Mouse (Mus musculus) midbrain, embryonic 13.5 days (tissue): Measurements from ENCODE around the gene Ube2j1. TPM values are rescaled to one million over a fixed set of nuclear protein-coding genes. Genes with fewer than 3 reads are reported as not detected.
"Not testable (repeated sequence)": the region's sequence is repeated elsewhere in the genome, so short reads cannot be mapped to it uniquely, and the experiment has no call there.

Experiments
- ATAC-seq: fragments of 200-750 bp; cut with Nextera tagmentation; 2 replicates; pipeline ENCODE4 v1.8.0; 2017; ENCODE audit warnings: mild to moderate bottlenecking, moderate TSS enrichment, moderate library complexity
- H3K27ac ChIP-seq: fragments of 300-500 bp; sonication (generic); 2 replicates; pipeline ENCODE4 v1.5.1; 2015; ENCODE audit warnings: inconsistent platforms, mild to moderate bottlenecking, moderate library complexity
- H3K27me3 ChIP-seq: fragments of 300-500 bp; sonication (generic); 2 replicates; pipeline ENCODE4 v1.6.1; 2015; ENCODE audit warnings: mild to moderate bottlenecking, inconsistent platforms
- H3K36me3 ChIP-seq: fragments of 300-500 bp; sonication (generic); 2 replicates; pipeline ENCODE4 v1.6.1; 2015; ENCODE audit warnings: mild to moderate bottlenecking, inconsistent platforms
- H3K4me1 ChIP-seq: fragments of 300-500 bp; sonication (generic); replicated peaks from 2 replicates; pipeline ENCODE4 v1.6.1; 2015; ENCODE audit warnings: inconsistent platforms
- H3K4me2 ChIP-seq: fragments of 300-500 bp; sonication (generic); replicated peaks from 2 replicates; pipeline ENCODE4 v1.6.1; 2015; ENCODE audit warnings: moderate library complexity, mild to moderate bottlenecking, inconsistent platforms
- H3K4me3 ChIP-seq: fragments of 300-500 bp; sonication (generic); replicated peaks from 2 replicates; pipeline ENCODE4 v1.5.1; 2015; ENCODE audit warnings: mild to moderate bottlenecking, inconsistent platforms
- H3K9ac ChIP-seq: fragments of 300-500 bp; sonication (generic); replicated peaks from 2 replicates; pipeline ENCODE4 v1.6.1; 2015; ENCODE audit warnings: mild to moderate bottlenecking, inconsistent platforms
- H3K9me3 ChIP-seq: fragments of 300-500 bp; sonication (generic); 2 replicates; pipeline ENCODE4 v1.6.1; 2016; ENCODE audit warnings: mild to moderate bottlenecking, inconsistent platforms
- WGBS: fragments of 180-500 bp; shearing (Covaris S2); methylation state at CpG from one replicate; pipeline ENCODE4 v1.1.7; 2015; 5-methylcytosine and 5-hydroxymethylcytosine counted together
- polyA plus RNA-seq: library from polyadenylated mRNA; unstranded; fragments of >200 nt; fragmentation: Nextera tagmentation; extraction: Ambion mirVana; gene quantifications from 2 replicates; pipeline ENCODE4 v1.2.1, GENCODE M21; 2015

Gene Ube2j1
- polyA plus RNA-seq, 1 experiment from 2014 or later, result 51.1 TPM

- H3K36me3 ChIP-seq, result peaks cover 13% of the 10 kb centered on the region
- no peak for ATAC-seq
- H3K9ac ChIP-seq, result no peak overlapping the region
- H3K4me2 ChIP-seq, result no peak overlapping the region
- no peaks in the 10 kb centered on the region for H3K27me3 ChIP-seq
- no peak overlapping the region for H3K4me3 ChIP-seq
- H3K9me3 ChIP-seq, result no peaks in the 10 kb centered on the region
- no peak overlapping the region for H3K27ac ChIP-seq
- 78% methylated on average over 3 of the region's 3 CpGs for WGBS
- H3K4me1 ChIP-seq, result no peaks in the 10 kb centered on the region
These were observed 37.0 kb upstream of the Ube2j1 start for GRCm38 (mm10) chr4:32994168-32994567.

- Histone ChIP-seq H3K4me1 (no peaks in the 10 kb centered on the region), H3K4me2 (no peak overlapping the region), H3K4me3 (no peak overlapping the region), H3K36me3 (peaks cover 21% of the 10 kb centered on the region), H3K27me3 (no peaks in the 10 kb centered on the region), H3K9ac (no peak overlapping the region), H3K9me3 (no peaks in the 10 kb centered on the region), H3K27ac (no peak overlapping the region)
- ATAC-seq, result no peak
- WGBS, result 97% methylated on average over 5 of the region's 5 CpGs
These were observed 35.1 kb upstream of the Ube2j1 start for GRCm38 (mm10) chr4:32996083-32996482.

- Histone ChIP-seq H3K27ac (no peak overlapping the region), H3K9me3 (no peaks in the 10 kb centered on the region), H3K4me1 (no peaks in the 10 kb centered on the region), H3K4me2 (no peak overlapping the region), H3K4me3 (no peak overlapping the region), H3K9ac (no peak overlapping the region), H3K27me3 (no peaks in the 10 kb centered on the region), H3K36me3 (peaks cover 21% of the 10 kb centered on the region)
- ATAC-seq, result no peak
- WGBS, result 91% methylated on average over 5 of the region's 5 CpGs
These were observed 33.6 kb upstream of the Ube2j1 start for GRCm38 (mm10) chr4:32997571-32997970.

GRCm38 (mm10) chr4:32998996-32999395, 32.2 kb upstream of the Ube2j1 start:
- H3K9me3 ChIP-seq, result no peaks in the 10 kb centered on the region
- no peaks in the 10 kb centered on the region for H3K27me3 ChIP-seq
- peaks cover 27% of the 10 kb centered on the region for H3K36me3 ChIP-seq
- ATAC-seq, result no peak
- no peak overlapping the region for H3K27ac ChIP-seq
- H3K4me3 ChIP-seq, result no peak overlapping the region
- no peak overlapping the region for H3K9ac ChIP-seq
- H3K4me2 ChIP-seq, result no peak overlapping the region
- no peaks in the 10 kb centered on the region for H3K4me1 ChIP-seq
- WGBS, result 97% methylated on average over 8 of the region's 8 CpGs

- 95% methylated on average over 3 of the region's 3 CpGs for WGBS
- Histone ChIP-seq H3K9ac (no peak overlapping the region), H3K27me3 (no peaks in the 10 kb centered on the region)
These were observed 29.1 kb upstream of the Ube2j1 start for GRCm38 (mm10) chr4:33002081-33002480.

GRCm38 (mm10) chr4:33005595-33006470, 25.4 kb upstream of the Ube2j1 start:
- not testable (repeated sequence) for ATAC-seq, H3K4me3 ChIP-seq
- 94% methylated on average over 10 of the region's 10 CpGs for WGBS

More at GRCm38 (mm10) chr4:33002081-33002480, 29.1 kb upstream of the Ube2j1 start:
- H3K9me3 ChIP-seq, result no peaks in the 10 kb centered on the region
- no peak overlapping the region for H3K27ac ChIP-seq
- peaks cover 46% of the 10 kb centered on the region for H3K36me3 ChIP-seq
- no peak for ATAC-seq
- no peaks in the 10 kb centered on the region for H3K4me1 ChIP-seq
- H3K4me3 ChIP-seq, result no peak overlapping the region
- H3K4me2 ChIP-seq, result no peak overlapping the region

GRCm38 (mm10) chr4:33006844-33007243, 24.4 kb upstream of the Ube2j1 start:
- no peak for ATAC-seq
- 94% methylated on average over 11 of the region's 11 CpGs for WGBS

More at GRCm38 (mm10) chr4:33005595-33006470, 25.4 kb upstream of the Ube2j1 start:
- not testable (repeated sequence) for H3K27me3 ChIP-seq, H3K9ac ChIP-seq, H3K9me3 ChIP-seq, H3K4me1 ChIP-seq, H3K27ac ChIP-seq, H3K4me2 ChIP-seq
- peaks cover 48% of the 10 kb centered on the region for H3K36me3 ChIP-seq

GRCm38 (mm10) chr4:33007443-33008217, 23.6 kb upstream of the Ube2j1 start:
- WGBS, result 92% methylated on average over 9 of the region's 9 CpGs

More at GRCm38 (mm10) chr4:33006844-33007243, 24.4 kb upstream of the Ube2j1 start:
- Histone ChIP-seq H3K36me3 (peaks cover 47% of the 10 kb centered on the region), H3K4me1 (no peaks in the 10 kb centered on the region), H3K4me3 (no peak overlapping the region), H3K9ac (no peak overlapping the region), H3K27ac (no peak overlapping the region), H3K9me3 (no peaks in the 10 kb centered on the region), H3K27me3 (no peaks in the 10 kb centered on the region), H3K4me2 (no peak overlapping the region)

GRCm38 (mm10) chr4:33010078-33010477, 21.1 kb upstream of the Ube2j1 start:
- Histone ChIP-seq H3K4me2 (no peak overlapping the region), H3K9ac (no peak overlapping the region), H3K9me3 (no peaks in the 10 kb centered on the region), H3K36me3 (peaks cover 59% of the 10 kb centered on the region), H3K27ac (no peak overlapping the region), H3K27me3 (no peaks in the 10 kb centered on the region), H3K4me1 (no peaks in the 10 kb centered on the region), H3K4me3 (no peak overlapping the region)
- 91% methylated on average over 1 of the region's 1 CpGs for WGBS
- no peak for ATAC-seq

More at GRCm38 (mm10) chr4:33007443-33008217, 23.6 kb upstream of the Ube2j1 start:
- Histone ChIP-seq H3K36me3 (peaks cover 51% of the 10 kb centered on the region), H3K27me3 (no peaks in the 10 kb centered on the region), H3K4me1 (no peaks in the 10 kb centered on the region), H3K9me3 (no peaks in the 10 kb centered on the region), H3K4me3 (no peak overlapping the region), H3K27ac (no peak overlapping the region), H3K4me2 (no peak overlapping the region), H3K9ac (no peak overlapping the region)
- ATAC-seq, result no peak

- Histone ChIP-seq H3K4me3 (no peak overlapping the region), H3K27ac (no peak overlapping the region), H3K4me2 (no peak overlapping the region), H3K36me3 (peaks cover 42% of the 10 kb centered on the region), H3K4me1 (no peaks in the 10 kb centered on the region), H3K9ac (no peak overlapping the region), H3K27me3 (no peaks in the 10 kb centered on the region), H3K9me3 (no peaks in the 10 kb centered on the region)
- WGBS, result 84% methylated on average over 4 of the region's 4 CpGs
- no peak for ATAC-seq
These were observed 18.7 kb upstream of the Ube2j1 start for GRCm38 (mm10) chr4:33012484-33012883.

- no peak overlapping the region for H3K9ac ChIP-seq
- ATAC-seq, result peak; percentile 87
- no peaks in the 10 kb centered on the region for H3K9me3 ChIP-seq
- H3K27me3 ChIP-seq, result no peaks in the 10 kb centered on the region
- H3K4me3 ChIP-seq, result no peak overlapping the region
- H3K4me2 ChIP-seq, result no peak overlapping the region
- WGBS, result 62% methylated on average over 9 of the region's 9 CpGs
- H3K27ac ChIP-seq, result 0 out of 2 replicates have a peak overlapping the region, but pooled peaks have one; percentile 35
- H3K36me3 ChIP-seq, result peaks cover 37% of the 10 kb centered on the region
- H3K4me1 ChIP-seq, result no peaks in the 10 kb centered on the region
These were observed 12.7 kb upstream of the Ube2j1 start for GRCm38 (mm10) chr4:33018361-33018999.

- no peak overlapping the region for H3K4me3 ChIP-seq
- no peak overlapping the region for H3K4me2 ChIP-seq
- no peaks in the 10 kb centered on the region for H3K9me3 ChIP-seq
- no peak overlapping the region for H3K27ac ChIP-seq
- no peak for ATAC-seq
- H3K9ac ChIP-seq, result no peak overlapping the region
- peaks cover 26% of the 10 kb centered on the region for H3K36me3 ChIP-seq
- H3K4me1 ChIP-seq, result peaks cover under 1% of the 10 kb centered on the region; the same call in 1 of the 2 replicates
- H3K27me3 ChIP-seq, result no peaks in the 10 kb centered on the region
- WGBS, result 89% methylated on average over 8 of the region's 8 CpGs
These were observed 6.8 kb upstream of the Ube2j1 start for GRCm38 (mm10) chr4:33024420-33024819.
